Mouse (Mus musculus) NIH3T3 (cell line): ENCODE measurements around the gene Synrg.

Experiments
- DNase-seq: peaks from one replicate; pipeline ENCODE4 v3.0.0-alpha.2; 2012; ENCODE audit warnings: low read depth

Gene Synrg

DNA sequence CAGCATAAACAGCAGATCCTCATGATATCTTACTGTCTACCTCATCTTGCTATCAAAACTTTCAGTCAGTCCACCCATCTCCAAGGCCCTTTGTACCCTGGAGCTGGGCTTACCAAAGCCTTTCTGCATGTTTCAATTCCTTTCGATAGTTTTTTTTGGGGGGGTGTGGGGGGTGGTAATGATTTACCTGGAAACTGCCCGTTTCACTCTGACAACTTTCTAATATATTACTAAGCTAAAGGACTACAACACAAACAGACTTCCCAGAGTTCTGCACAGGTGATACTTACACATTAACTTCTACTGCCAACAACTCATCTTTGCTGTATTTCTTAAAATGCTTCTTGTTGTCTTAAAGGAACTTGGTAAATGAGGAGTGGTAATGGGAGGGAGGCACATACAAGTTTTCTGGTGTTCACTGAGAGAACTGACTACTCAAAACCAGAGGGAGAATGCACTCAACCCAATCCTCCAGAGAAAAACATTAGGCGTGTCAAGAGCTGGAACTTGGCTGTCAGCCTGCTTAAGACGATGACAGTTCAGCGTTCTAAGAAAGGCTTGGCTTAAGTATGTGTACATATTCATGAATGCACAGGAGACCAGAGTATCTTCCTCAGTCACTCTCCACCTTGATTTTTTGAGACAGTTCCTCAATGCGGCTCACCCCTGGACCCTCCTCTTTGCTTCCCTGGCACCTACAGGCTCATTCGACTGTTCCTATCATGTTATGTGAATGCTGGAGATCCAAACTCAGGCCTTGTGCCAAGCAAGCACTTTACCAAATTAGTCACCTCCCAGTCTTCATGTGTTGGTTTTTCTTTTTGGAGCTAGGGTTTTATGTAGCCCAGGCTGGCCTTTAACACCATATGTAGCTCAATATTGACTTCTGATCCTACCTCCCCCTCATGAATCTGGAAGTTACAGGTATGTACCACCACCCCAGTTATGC lies 109.9 kb downstream of the Synrg start:
- peak; percentile 74 for DNase-seq

DNA sequence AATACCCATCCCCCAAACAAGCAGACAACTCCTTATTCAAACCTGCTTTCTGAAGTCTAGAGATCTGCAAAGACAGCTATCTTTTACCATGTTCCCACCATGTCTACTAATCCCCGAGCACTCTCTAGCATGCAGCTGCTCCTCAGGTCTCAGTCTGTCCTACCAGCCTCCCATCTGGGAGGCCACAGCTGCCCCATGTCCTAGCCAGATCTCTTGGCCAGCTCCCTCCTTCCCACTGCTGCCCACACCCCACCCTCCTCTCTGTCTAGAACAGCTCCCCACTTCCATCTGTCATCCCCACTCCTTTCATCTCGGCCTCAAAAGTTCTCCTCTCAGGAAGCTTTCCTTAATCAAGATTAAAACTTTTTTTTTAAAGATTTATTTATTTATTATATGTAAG lies 112.8 kb downstream of the Synrg start:
- no peak for DNase-seq

DNA sequence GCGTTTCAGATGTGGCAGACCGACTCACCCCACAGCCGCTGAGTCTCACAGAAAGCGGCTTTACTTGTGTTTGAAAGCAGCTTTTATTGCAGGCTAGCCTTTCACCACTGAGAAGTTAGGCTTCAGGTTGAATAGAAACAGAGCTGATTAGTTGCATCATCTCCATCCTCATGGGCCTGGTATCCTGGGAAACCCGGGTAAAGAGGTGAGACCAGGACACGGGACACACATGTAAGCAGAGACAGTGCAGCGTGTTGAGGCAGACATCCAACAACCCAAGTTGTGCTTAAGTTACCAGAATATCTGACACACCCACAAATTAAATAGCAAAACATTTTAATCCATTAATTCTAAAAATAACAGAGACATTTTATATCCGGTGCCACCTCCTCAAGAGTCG lies 114.4 kb downstream of the Synrg start:
- no peak for DNase-seq

DNA sequence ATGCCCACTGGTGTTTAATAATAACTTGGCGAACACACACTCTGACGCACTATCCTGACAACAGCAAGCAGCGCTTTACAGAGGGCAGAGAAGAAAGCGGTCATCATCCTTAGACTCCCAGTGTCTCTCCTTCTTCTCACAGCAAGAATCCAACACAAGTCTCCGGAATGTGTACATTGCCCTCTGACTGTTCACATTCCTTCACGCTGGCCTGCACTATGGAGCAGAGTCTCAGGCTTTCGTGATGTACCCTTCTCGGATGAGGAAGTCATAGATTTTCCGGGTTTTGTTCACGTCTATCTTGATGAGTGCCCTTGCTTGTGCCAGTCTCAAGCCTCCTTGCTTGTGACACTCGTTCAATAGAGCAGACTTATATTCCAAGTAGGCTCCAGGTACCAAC lies 115.1 kb downstream of the Synrg start:
- DNase-seq, result no peak

- DNase-seq, result no peak
Observed at GRCm38 (mm10) chr11:84079887-84080286, 115.7 kb downstream of the Synrg start.

GRCm38 (mm10) chr11:84080327-84080726 lies 116.1 kb downstream of the Synrg start:
- no peak for DNase-seq

GRCm38 (mm10) chr11:84081901-84082300 lies 117.7 kb downstream of the Synrg start:
- no peak for DNase-seq

DNA sequence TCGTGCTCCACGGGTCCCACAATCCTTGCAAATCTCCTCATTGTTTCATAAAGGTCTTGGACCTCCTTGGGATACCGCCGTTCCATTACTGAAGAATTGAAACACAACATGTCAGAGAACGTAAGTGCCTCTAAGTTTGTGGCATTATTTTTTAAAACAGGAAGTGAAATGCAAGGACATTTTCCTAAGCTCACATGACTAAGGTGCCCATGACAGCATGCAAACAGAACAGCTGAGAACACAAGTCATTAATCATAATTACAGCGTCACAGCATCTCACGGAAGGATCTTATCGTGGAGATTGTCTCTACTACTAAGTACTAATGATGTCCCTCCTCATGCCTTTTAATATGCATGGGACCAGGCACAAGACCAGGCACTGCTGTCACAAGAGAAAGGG lies 126.3 kb downstream of the Synrg start:
- no peak for DNase-seq
